Mouse (Mus musculus): ENCODE data around the gene Alg1.

The Alg1 gene

DNA sequence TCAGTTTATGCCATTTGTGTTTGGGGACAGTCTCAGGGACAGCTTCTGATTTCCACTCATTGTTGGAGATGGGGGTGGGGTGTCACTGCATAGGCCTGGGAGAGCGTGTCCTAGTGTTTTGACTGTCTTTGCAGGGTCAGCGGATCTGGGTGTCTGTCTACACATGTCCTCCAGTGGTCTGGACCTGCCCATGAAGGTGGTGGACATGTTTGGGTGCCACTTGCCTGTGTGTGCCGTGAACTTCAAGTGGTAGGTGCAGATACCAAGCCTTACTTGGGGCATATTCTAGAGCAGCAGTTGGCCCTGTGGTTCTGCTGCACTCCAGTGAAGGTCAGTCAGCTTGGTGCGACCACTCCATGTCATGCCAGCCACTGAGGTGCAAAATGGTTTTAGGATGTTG lies 8.9 kb downstream of the Alg1 start:
- DNase-seq (ENCODE audit: low read depth, low spot score), result no peak

- no peak for DNase-seq (ENCODE audit: low read depth, low spot score)
Observed at GRCm38 (mm10) chr16:5242882-5243281, 9.5 kb downstream of the Alg1 start.

DNA sequence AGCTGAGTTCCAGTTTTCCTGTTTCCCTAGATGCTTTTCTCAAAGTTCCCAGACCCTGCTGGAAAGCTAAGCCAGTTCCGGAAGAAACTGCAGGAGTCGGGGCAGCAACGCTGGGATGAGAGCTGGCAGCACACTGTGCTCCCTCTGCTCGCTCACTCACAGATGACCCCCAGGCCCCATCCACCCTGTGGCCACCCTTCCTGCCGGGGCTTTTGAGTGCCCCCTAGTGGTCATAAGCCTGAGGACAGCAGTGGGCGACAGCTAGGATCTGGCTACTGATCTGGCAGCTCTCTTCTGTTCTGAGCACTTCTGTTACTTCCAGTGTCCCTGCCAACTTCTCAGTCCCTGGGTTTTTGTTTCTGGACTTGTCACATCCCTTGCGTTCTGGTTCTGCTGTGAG lies 11.0 kb downstream of the Alg1 start:
- DNase-seq (ENCODE audit: low read depth, low spot score), result no peak

DNA sequence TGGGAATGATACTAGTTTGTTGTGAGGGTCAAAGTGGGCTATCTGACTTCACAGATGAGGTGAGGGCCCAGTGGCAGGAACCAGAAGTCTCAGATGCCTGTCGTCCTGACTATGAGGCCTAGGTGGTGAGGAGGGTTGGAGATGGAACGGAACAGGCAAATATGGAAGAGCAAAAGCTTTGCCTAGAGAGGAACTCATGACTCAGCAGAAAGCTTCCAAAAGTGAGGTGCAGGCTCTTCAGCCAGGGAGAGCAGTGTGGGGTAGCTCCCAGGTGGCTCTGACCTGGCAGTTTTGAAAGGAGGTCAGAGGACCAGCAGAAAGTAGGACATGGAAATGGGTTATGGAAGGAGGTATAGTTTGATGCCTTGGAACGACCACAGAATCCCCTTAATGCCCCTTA lies 17.5 kb downstream of the Alg1 start:
- no peak for DNase-seq (ENCODE audit: low read depth, low spot score)

DNA sequence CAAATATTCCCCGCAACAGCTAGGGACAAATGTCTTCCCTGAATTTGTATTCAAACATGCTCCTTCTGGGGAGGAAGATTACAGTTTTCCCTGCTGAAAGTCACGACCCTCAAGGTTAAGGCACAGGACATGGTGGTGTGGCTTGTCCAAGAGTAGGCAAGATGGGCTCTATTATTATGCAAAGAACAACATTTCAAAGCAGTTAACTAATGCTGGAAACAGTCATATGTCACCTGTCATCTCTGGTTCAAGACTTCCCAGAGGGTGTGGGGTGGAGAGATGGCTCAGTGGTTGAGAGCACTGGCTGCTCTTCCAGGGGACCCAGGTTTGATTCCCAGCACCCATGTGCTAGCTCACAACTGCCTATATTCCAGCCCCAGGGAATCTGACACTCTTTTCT lies 18.8 kb downstream of the Alg1 start:
- DNase-seq (ENCODE audit: low read depth, low spot score), result no peak

DNA sequence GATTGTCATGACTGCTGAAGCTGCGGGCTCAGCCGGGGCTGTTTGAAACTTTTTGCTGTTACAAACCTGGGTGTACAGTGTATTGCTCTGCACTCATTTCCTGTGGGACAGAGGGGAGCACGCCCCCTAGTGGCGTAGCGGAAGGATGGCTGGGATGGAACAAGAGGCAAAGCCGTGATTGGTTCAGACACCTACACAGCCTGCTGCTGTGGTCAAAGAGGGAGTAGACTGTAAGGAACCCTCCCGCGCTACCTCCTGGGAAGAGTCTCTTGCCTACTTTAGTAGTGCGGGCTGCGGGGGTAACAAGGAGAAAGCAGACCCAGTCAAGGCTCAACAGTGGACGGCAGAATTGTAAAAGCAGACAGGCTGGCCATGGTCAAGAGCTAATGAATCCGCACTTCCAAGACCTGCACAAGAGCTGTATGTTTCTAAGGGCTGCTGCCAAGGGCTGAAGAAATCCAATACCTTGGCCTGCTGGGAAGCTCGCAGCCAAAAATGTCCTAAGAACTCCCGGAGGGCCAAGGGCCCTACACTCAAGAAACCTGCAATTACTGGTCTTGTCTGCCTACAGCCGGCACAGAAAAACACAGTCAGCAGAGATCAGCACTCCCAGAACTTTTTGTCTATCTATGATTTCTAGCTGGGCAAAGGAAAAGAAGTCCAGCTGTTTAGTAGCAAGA lies 21.1 kb downstream of the Alg1 start:
- DNase-seq (ENCODE audit: low read depth, low spot score), result peak; percentile 65

DNA sequence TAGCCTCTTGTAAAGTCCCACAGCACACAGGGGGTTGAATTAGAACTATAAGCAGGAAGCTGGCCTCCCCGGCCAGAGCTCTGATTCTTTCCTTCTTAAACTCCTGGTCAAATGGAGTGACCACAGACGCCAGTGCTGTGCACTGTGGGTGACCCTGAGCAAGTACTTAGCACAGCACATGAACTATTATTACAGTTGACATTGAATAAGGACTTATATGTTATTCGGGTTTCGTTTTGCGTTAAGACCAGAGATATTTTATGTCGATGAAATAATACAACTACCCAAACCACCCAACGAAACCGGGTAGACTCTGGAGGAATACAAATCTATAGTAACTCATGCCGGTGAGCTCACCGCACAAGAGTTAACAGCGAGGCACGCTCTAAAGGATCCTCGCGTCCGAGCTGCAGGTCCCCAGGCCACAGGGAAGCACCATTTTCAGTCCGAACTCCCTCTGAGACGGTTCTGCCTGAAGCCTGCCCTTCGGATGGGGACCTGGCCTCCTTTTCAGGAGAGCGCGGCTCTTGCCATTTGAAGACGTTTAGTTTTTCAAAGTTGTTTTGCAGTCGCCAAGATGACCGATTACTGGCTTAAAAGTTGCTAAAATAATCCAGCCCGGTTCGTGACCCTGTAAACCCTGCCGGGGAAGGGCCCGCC lies 21.8 kb downstream of the Alg1 start:
- DNase-seq (ENCODE audit: low read depth, low spot score), result no peak

GRCm38 (mm10) chr16:5255779-5256496 lies 22.5 kb downstream of the Alg1 start, which contains the start of gene Eef2kmt:
Gene Eef2kmt, minus strand, starts transcription at chr16:5255983.
- peak; percentile 90 for DNase-seq (ENCODE audit: low read depth, low spot score)

DNA sequence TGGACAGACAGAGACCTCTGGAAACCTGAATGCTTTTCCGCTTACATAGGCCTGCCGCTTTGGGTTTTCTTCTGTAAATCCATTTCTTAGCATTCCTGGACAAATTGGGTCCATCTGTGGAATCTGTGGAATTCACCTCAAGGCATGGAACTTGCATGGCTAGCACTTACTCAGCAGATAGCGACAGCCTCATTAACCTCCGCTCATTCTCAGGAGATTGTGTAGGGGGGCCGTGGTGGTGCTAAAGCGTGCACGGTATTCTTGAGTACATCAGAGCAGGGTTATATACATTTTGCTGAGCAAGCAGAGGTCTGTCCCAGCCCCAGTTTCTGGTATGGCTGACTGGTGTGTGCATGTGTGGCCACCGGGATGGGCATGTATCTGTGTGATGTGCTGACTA lies 29.7 kb downstream of the Alg1 start:
- DNase-seq (ENCODE audit: low read depth, low spot score), result no peak

DNA sequence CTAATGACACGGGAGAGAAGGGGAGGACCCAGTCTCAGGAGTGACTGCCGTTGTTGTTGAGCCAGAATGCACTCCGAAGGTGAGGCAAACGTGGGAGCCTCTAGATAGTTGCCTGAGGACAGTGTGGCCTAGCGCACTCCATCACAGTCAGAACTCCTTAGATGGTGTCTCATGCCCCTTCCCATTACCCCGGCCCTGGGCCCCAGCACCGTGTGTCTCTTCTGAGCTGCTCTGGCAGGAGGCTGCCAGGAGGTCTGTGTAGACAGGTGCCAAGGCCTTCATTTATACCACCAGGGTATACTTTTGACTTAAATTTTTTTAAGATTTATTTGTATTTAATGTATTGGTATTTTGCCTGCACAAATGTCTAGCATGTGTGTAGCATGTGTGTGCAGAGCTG lies 30.5 kb downstream of the Alg1 start:
- DNase-seq (ENCODE audit: low read depth, low spot score), result no peak

GRCm38 (mm10) chr16:5271411-5272035 lies 38.1 kb downstream of the Alg1 start:
- no peak for DNase-seq (ENCODE audit: low read depth, low spot score)

- DNase-seq (ENCODE audit: low read depth, low spot score), result no peak
Observed at GRCm38 (mm10) chr16:5272371-5272770, 39.0 kb downstream of the Alg1 start.

GRCm38 (mm10) chr16:5279571-5280222 lies 46.3 kb downstream of the Alg1 start:
- no peak for DNase-seq (ENCODE audit: low read depth, low spot score)

- no peak for DNase-seq (ENCODE audit: low read depth, low spot score)
Observed at GRCm38 (mm10) chr16:5282686-5283085, 49.3 kb downstream of the Alg1 start.

DNA sequence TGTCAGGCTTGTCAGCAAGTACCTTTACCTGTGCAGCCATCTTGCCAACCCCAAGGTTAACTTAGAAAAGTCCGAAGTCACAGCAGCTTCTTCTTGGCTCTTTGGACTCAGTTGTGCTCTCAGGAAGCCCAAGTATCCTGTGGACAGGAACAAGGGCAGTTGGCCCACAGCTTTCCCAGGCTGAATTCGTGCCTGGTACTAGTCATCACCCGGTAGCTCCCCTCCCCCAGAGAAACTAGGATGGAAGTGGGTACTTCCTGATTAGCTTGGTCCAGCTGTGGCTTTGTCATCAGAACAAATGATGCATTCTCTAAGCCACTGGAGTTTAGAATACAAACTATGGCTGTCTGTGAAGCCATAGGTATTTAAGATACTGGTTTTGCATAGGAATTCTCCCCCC lies 52.0 kb downstream of the Alg1 start:
- no peak for DNase-seq (ENCODE audit: low read depth, low spot score)
